Mouse (Mus musculus) retina, postnatal 1 day (tissue): ENCODE measurements around the gene Gm45140.
"Not testable (repeated sequence)": the region's sequence is repeated elsewhere in the genome, so short reads cannot be mapped to it uniquely, and the experiment has no call there.

Source experiments
- DNase-seq: peaks from one replicate; pipeline ENCODE4 v3.0.0-alpha.2; 2012

Gene Gm45140

GRCm38 (mm10) chr6:87774466-87774865 is 61.1 kb downstream of the Gm45140 start:
- DNase-seq = no peak

GRCm38 (mm10) chr6:87770626-87771025 is 65.0 kb downstream of the Gm45140 start:
- peak; percentile 10 for DNase-seq

GRCm38 (mm10) chr6:87764296-87764695 is 71.3 kb downstream of the Gm45140 start:
- not testable (repeated sequence) for DNase-seq

GRCm38 (mm10) chr6:87763376-87764280 is 72.0 kb downstream of the Gm45140 start:
- peak; percentile 59 for DNase-seq

GRCm38 (mm10) chr6:87762161-87762560 is 73.4 kb downstream of the Gm45140 start:
- DNase-seq = no peak

GRCm38 (mm10) chr6:87759850-87760249 is 75.7 kb downstream of the Gm45140 start:
- no peak for DNase-seq

- DNase-seq = no peak
Measured at GRCm38 (mm10) chr6:87759404-87759803, 76.2 kb downstream of the Gm45140 start.

- no peak for DNase-seq
Measured at GRCm38 (mm10) chr6:87756896-87757295, 78.7 kb downstream of the Gm45140 start.

GRCm38 (mm10) chr6:87755196-87755595 is 80.4 kb downstream of the Gm45140 start:
- no peak for DNase-seq

- DNase-seq = no peak
Measured at GRCm38 (mm10) chr6:87751574-87751973, 84.0 kb downstream of the Gm45140 start.

- DNase-seq = no peak
Measured at GRCm38 (mm10) chr6:87750184-87750910, 85.2 kb downstream of the Gm45140 start.

GRCm38 (mm10) chr6:87748531-87748930 is 87.1 kb downstream of the Gm45140 start:
- DNase-seq = peak; percentile 22

GRCm38 (mm10) chr6:87748078-87748477 is 87.5 kb downstream of the Gm45140 start:
- no peak for DNase-seq

GRCm38 (mm10) chr6:87746849-87747248 is 88.7 kb downstream of the Gm45140 start:
- DNase-seq = no peak

GRCm38 (mm10) chr6:87746059-87746458 is 89.5 kb downstream of the Gm45140 start:
- DNase-seq = no peak

- DNase-seq = no peak
Measured at GRCm38 (mm10) chr6:87745301-87745700, 90.3 kb downstream of the Gm45140 start.

- no peak for DNase-seq
Measured at GRCm38 (mm10) chr6:87744632-87745031, 91.0 kb downstream of the Gm45140 start.

GRCm38 (mm10) chr6:87743281-87743680 is 92.3 kb downstream of the Gm45140 start:
- DNase-seq = no peak

- DNase-seq = peak; percentile 38
Measured at GRCm38 (mm10) chr6:87742804-87743203, 92.8 kb downstream of the Gm45140 start.

GRCm38 (mm10) chr6:87741978-87742377 is 93.6 kb downstream of the Gm45140 start:
- DNase-seq = no peak

- DNase-seq = no peak
Measured at GRCm38 (mm10) chr6:87740496-87740895, 95.1 kb downstream of the Gm45140 start.

- DNase-seq = no peak
Measured at GRCm38 (mm10) chr6:87739898-87740297, 95.7 kb downstream of the Gm45140 start.
